Mouse (Mus musculus): ENCODE measurements around the gene Olfr122.

The Olfr122 gene

DNA sequence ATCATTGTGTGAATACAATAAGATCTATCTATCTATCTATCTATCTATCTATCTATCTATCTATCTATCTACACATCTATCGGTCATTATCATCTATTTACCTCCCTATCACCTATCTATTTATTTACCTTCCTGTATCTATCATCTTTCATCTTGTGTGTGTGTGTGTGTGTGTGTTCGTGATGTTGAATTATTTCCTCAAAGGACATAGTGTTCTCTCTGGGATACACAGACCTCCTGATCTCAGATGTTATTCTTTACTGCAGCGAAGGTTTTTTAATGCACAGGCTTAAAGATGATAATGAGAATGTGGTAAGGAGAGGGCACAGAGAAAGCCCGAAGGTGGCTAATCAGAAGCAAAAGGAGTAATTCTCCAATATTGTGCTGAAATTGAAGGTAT lies at the start of gene Olfr122:
Gene Olfr122 (plus strand): TSS at position 301 of the 400 bp plus-strand sequence.
- DNase-seq, result no peak

DNA sequence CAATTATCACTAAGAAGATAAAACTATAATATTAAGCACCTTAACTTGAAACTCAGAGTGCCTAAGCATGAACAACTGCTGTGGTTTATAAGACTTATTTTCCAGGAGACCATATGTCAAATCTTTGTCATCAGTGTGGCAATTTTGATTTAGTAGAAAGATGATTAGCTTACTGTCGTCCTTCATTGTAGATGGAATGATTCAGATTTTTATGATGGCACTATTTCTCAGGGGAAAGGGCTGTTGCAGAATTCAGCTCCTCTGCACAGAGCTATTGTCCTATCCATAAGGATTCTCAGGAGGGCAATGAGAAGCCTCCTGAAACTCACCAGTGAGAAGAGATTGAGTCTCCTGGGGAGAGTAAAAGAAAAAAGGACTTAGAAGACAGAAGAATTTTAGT lies 46.9 kb upstream of the Olfr122 start, which contains the start of gene Olfr120:
Gene Olfr120 (plus strand): TSS at position 301 of the 400 bp plus-strand sequence.
- DNase-seq, result no peak

DNA sequence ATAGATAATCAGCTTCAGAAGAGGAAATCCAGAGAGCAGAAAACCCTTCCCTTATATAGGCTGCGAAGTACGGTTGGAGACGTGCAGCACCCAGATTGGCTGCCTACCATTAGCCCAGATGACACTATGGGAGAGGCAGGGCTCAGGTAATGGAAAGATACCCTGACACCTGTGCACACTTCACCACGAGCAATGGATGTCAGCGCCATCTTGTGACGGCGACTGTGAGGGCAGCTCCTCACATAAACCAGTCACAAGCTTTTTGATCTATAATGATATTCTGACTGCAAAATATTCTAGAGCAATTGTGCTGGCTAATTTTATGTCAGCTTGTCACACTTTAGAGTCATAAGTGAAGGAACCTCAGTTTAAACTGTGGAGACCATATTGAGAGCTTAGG lies 30.3 kb upstream of the Olfr122 start:
- no peak for DNase-seq

DNA sequence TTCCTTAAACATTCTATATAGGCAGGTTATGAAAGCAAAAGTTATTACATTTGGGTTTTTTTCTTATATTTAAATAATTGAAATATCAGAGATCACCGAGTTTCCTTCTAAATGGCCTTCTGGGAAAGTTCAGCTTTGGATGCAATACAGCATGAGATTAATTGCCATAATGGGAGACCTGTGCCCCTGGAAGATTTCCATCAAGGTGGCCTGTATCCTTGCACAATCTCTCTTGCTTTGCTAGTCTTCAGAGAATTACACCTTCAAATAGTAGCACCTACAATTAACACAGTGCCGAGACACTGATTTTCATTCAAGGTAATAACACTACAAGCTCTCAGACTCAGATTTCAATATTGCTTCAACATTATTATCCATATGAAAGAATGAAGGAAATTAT lies 24.8 kb downstream of the Olfr122 start, which contains the start of gene Olfr123:
Gene Olfr123 (plus strand): TSS at position 301 of the 400 bp plus-strand sequence.
- DNase-seq, result no peak

DNA sequence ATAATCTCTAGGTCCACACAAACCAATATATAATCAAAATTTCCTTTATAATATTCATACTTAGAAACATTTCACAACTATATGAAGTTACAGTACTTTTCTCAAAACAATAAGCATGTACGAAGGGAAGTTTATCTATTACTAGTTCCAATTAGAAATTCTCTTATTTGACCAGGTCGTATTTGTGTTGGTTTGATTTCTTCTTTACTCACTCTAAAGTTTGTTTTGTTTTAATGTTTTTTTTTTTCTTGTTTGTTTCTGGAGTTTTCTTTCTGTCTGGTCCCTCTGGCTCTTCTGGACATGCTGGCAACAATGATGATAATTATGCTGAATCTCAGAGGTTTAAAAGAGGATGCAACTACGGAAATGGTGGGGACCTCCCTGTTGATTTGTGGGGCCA lies 31.2 kb downstream of the Olfr122 start, which contains the start of gene Olfr124:
Gene Olfr124 (plus strand): TSS at position 301 of the 400 bp plus-strand sequence.
- no peak for DNase-seq
